Mouse (Mus musculus) cortical plate, adult 2 months (tissue): Measurements from ENCODE around the gene Tbl1xr1.

Experiments used
- CTCF ChIP-seq: fragments of 200-500 bp; IDR thresholded peaks from 2 replicates; pipeline ENCODE4 v1.5.1; 2011; ENCODE audit warnings: mild to moderate bottlenecking, control low read depth, low read length; ENCODE audit not compliant: insufficient read depth; ENCODE audit errors: extremely low read depth
- POLR2A ChIP-seq: fragments of 200-500 bp; IDR thresholded peaks from 2 replicates; pipeline ENCODE4 v1.6.1; 2011; ENCODE audit warnings: mild to moderate bottlenecking, low read length, control low read depth; ENCODE audit not compliant: insufficient read depth; ENCODE audit errors: extremely low read depth

- TF ChIP-seq CTCF (no peak), POLR2A (no peak)
Measured at GRCm38 (mm10) chr3:22190498-22190897, 114.0 kb downstream of the Tbl1xr1 start.
